Mouse (Mus musculus) monocyte, adult 2 months (primary cell): ENCODE measurements around the gene Tsc2.

Experiments
- DNase-seq, 2 experiments: peaks; one replicate each; pipeline ENCODE4 v3.0.0; 2022; ENCODE audit warnings: low spot score in 2 of 2, low read depth in 1 of 2

Tsc2 gene

DNA sequence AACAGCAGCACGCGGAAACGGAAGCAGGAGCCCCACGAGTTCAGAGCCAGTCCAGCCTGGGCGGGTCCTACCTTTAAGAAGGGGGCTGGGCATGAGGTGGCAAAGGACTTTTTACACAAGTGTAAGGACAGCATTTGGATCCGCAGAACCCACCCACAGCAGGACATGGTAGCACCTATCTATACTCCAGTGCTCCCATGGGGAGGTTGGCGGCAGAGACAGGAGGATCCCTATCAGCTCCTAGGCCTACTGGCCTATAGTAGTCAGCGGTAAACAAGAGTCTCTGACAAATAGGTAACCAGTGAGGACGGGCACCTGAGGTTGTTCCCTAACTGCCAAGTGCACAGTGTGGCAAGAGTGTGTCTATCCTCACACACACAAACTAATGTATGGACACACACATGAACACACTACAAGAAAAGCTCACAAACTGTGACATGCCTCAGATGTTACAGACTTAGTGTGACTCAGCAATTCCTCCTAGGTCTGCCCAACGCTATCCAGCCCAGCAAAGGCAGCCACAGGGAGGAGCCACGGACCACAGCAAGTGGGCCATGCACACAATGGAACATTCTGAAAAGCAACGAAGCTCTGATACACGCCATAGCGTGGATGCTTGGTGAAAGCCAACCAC is 14.8 kb downstream of the Tsc2 start:
- no peak for DNase-seq

DNA sequence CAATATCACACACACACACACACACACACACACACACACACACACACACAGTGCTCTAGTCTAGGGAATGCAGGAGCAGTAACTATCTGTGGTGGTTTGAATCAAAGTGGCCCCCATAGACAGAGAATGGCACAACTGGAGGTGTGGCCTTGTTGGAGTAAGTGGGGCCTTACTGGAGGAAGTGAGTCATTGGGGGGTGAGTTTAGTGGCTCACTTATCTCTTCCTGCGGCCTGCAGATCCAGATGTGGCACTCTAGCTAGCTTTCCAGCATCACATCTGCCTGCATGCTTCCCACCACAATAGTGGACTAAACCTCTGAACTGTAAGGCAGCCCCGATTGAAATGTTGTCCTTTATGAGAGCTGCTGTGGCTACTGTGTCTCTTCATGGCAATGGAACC is 21.7 kb downstream of the Tsc2 start:
- no peak for DNase-seq

DNA sequence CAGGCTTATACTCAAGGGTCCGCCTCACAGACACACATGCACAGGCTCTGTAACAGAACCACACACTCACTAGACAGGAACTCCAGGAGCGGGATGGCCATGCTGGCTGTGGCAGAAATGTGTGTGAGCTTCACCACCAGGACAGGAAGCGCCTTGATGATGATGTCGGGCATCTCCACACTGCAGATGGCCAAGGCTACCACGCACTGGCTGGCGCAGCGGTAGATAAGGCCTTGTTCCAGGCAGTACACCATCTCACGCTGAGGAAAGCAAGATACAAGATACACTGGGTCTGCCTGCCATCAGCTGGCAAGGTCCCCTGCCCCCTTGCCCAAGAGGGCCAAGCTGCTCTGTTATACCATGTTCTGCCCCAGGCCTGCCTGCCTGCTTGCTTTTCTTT is 23.6 kb downstream of the Tsc2 start:
- no peak for DNase-seq

DNA sequence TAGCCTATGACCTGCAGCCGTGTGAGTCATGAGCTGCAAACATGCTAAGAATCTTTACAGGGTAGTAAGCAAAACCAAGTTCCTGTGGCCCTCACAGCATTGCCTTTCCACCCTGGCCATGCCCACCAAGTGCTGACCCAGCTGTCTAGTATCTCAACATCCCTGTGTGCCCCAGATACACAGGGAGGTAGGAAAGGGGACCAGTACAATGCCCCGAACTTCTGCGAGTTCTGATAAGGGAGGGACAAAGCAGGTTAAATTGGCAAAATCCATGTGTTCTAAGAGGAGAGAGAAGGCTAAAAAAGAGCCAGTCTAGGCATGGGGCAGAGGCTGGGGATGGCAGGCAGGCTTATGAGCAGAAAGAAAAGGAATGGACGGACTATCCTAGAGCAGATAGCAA is 24.1 kb downstream of the Tsc2 start:
- DNase-seq: no peak

DNA sequence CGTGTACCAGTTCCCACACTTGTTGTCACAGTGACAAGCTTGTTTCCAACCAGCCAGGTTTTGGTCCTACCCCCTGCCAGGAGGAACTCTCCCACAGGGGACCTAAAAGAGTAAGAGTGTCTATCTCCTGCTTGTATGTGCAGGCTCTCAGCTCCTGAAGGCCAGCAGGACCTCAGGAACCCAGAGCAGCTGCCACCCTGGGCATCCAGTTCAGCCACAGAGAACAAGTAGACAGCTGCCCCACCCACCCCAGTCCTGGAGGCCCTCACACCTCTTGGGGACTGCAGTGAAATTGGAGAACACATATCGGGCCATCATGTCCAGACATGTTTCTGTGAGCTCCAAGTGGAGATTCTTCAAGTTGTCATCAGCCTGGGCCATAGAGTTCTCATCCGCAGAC is 27.9 kb downstream of the Tsc2 start:
- DNase-seq: no peak

DNA sequence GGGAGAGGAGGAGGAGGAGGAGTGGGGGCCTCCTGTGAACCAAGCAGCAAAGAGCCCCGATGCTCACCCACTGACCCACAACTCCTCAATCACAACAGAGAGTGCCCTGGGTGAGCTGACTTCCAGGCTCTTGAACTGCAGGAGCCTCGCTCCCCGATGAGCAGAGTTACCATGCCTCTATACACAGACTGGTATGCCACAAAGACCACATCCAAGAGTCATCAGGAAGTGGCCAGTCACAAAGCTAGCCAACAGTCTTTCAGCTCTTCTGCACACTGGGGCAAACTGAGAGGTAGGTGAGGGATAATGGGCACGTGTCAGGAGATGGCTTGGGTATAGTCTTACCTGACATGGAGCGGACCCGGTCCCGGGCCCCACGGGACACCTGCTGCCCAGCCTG is 28.5 kb downstream of the Tsc2 start:
- DNase-seq: no peak

DNA sequence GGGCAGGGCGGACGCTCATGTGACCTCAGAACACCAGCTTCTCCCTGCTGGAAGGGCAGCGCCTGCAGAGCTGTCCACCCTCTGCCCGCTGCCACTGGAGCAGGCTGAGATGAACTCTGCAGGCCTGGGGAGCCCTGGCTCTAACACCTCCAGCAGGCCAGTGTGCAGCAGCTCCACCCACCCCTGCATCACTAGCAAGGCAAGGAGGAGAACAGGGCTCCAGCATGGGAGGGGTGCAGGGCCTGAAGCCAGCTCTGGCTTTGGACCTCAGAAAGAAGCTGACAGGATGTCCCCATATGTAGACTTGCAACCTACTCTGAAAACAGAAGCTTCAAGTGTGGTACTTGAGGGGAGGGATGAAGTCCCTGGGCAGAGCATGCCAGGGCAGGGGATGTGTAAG is 31.9 kb downstream of the Tsc2 start:
- no peak for DNase-seq

DNA sequence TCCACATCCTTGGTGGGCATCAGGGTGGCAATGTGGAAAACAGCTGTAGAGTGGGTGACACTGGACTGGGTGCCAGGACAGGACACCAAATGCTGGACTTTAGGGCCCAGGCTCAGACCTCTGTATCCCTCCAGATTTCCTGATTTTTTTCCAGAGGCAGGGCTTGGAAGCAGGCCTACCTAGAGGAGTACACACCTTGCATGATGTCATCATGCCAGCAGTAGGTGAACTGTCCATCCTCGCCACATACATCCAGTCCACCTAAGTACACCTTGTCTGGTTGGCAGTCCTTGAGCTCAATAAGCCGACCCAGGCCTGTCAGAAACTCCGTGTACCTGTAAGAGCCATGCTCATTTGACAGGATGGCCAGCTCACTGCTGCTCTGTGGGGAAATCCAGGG is 34.4 kb downstream of the Tsc2 start:
- no peak for DNase-seq

DNA sequence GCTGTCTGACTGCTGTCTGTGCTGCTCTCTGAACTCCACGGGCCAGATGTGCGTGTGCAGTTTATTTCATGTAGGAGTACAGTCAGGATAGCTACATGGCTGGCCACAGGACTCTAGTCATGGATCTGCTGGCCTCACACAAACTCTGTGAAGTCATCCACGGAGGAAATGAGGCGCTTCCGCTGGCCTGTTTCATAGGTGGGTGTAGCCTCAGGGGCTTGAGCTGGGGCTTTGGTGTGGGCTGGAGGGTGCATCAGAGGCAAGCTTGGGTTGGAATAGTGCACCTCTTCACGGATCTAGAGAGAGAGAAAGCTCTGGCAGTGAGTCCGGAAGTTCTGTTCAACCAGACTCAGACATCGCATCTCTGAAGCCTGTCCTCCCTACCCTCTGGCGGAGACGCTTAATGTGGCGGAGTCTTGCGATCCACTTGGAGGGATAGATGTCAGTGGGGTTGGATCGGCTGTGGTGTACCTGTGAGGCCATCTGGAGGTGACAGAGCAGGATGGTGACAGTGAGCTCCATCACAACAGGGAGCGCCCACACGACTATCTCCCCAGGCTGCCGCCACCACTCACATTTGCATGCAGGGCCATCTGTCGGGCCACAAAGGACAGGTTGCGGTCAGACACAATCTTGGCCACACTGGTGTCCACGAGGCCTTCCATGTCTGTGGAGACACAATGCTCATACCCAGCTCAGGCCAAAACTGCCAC is 35.8 kb downstream of the Tsc2 start:
- no peak for DNase-seq

DNA sequence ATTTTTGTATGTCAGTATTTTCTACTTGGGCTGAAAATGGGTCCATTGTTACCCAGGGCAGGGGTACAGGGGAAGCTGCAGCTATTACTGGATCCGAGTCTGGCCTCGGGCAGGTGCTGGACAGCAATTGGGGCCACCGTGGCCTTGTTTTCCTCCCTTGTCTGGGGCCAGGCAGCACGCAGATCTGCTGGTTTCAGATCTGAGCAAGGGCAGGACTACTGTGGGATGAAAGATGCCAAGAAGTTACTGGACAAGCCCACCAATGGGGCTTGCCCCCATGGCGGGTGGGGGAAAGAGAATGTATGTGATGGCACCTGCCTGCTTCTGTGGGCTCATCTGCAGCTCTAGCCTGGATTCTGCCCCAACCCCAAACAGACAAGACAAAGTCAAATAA is 36.4 kb downstream of the Tsc2 start:
- DNase-seq: no peak

DNA sequence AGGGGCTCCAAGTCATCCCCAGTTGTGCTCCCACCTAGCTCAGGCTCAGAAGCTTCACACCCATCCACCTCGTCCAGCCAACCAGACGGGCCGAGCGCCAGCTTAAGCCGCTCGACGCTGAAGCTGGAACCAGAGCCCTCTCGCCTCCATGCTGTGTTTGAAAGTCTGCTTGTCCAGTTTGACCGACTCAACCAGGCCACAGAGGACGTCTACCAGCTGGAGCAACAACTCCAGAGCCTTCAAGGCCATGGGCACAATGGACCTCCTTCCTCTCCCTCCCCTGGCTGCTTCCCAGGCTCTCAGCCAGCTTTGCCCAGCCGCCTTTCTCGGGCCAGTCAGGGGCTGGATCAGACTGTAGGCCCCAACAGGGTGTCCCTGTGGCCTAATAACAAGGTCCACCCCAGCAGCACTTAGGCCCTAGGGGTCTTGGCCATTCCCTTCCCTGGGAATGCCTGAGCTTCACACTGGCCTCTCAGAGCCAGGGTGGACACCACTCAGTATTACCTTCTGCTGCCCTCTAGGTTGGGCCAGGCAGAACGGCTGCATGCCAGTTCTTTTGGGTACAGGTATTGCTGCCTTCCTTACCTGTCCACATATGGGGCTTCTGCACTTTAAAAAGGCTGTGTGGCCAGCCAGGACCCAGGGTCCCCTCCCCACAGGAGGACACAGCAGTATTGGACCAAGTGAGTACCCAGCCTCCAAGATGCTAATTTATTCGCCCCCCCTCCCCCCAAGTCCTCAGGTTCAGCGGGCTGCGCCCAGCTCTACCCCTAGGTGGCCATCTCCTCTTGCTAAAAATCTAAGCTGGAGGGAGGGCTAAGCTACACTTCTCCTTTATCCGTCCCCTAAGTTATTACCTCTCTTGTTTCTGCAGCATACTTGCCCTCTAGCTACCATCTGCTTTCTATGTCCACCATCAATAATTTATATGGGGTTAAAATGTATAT is 37.0 kb downstream of the Tsc2 start:
- no peak for DNase-seq

DNA sequence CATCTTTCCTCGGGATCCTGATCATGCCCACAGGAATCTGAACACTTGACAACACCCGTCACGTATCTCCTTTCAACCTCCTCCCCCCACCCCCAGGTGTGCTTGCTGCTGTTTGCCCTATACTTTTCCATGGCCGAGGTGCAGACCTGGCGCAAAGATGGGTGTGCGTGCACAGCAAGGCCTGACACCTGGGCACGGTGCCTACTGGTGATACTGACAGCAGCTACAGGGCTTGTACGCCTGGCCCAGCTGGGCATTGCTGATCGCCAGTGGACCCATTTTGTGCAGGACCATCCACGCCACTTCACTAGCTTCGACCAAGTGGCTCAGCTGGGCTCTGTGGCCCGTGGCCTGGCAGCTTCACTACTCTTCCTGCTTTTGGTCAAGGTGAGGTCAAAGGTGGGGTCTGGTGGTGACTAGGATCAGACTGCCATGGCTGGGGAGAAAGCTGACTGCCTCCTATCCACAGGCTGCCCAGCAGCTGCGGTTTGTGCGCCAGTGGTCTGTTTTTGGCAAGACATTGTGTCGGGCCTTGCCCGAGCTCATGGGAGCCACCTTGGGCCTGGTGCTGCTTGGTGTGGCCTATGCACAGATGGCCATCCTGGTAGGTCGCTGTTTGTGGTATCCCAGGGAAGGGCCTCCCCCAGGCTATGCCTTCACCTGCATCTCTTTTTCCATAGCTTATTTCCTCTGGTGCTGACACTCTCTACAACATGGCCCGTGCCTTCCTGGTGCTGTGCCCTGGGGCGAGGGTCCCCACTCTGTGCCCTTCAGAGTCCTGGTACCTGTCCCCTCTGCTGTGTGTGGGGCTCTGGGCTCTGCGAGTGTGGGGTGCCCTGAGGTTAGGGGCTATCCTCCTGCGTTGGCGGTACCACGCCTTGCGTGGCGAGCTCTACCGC is 38.2 kb downstream of the Tsc2 start:
- no peak for DNase-seq

DNA sequence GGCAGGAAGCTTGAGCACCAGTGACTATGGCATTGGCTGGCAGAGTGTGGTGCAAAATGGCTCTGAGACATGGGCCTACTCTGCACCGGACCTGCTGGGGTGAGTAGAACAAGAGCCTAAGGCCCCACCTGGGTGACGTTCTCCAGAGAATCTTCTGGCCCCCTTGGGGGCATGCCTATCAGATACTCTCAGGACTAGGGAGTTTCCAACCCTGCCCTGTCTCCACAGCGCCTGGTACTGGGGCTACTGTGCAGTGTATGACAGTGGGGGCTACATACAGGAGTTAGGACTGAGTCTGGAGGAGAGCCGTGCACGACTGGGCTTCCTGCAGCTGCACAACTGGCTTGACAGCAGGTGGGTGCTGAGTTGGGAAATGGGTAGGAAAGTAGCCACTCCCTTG is 39.2 kb downstream of the Tsc2 start:
- no peak for DNase-seq

DNA sequence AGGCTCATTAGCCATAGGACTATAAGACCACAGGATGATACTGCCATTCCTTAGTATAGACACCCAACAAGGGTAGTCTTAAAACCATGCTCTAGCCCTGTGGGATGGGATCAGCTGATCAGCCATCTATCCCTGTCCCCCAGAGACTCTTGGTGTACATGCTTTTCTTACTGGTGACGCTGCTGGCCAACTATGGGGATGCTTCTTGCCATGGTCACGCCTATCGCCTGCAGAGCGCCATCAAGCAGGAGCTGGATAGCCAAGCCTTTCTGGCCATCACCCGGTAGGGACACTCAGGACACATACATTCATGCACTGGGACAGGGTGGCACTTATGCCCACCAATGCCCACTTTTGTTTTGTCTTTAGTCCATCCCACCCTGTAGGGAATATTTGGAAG is 40.7 kb downstream of the Tsc2 start:
- DNase-seq: no peak

DNA sequence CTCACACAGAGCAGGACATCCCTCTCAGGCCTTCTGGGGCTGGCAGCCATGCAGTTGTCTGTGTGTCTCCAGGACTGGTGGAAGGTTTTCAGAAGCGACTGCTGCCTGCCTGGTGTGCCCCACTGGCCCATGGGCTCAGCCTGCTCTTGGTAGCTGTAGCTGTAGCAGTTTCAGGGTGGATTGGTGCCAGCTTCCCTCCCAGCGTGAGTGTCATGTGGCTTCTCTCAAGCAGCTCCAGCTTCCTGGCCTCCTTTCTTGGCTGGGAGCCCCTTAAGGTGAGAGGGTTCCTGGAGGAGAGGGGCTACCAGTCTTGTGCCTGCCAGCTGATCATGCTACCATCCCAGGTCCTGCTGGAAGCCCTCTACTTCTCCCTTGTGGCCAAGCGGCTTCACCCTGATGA is 41.5 kb downstream of the Tsc2 start:
- no peak for DNase-seq

DNA sequence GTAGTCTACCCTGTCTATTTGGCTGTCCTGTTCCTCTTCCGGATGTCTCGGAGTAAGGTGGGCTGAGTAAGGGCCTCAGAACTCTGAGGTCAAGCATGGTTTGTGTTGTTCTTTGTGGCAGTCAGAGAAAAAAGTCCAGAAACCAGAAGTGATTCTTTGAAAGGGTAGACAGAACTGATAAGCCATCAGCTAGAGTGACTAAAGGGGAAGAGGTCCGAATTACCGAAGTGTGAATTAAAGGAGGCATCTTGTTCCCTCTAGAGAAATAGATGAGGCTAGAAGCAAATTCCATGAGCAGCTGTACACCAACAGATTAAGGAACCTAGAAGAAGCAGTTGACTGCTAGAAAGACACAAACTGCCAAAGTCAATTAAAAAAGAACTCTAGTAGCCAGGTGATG is 45.9 kb downstream of the Tsc2 start:
- no peak for DNase-seq

DNA sequence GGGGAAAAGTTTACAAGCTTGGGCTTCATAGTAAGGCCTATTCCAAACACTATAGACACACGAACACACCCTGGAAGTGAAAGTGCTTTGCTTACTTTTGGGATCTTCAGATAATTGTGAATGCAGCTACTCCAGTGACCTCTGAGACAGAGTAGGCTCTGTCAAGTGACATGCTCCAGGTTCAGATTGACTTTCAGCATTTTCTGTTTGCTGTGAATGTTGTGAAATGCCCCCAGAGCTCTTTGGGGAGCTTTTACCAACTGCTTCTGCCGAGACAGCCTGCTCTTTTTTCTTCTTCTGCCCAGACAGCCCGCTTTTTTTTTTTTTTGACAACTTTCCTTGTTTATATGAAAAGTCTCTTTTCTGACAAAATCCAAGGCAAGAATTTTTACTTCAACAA is 47.9 kb downstream of the Tsc2 start:
- DNase-seq: no peak

DNA sequence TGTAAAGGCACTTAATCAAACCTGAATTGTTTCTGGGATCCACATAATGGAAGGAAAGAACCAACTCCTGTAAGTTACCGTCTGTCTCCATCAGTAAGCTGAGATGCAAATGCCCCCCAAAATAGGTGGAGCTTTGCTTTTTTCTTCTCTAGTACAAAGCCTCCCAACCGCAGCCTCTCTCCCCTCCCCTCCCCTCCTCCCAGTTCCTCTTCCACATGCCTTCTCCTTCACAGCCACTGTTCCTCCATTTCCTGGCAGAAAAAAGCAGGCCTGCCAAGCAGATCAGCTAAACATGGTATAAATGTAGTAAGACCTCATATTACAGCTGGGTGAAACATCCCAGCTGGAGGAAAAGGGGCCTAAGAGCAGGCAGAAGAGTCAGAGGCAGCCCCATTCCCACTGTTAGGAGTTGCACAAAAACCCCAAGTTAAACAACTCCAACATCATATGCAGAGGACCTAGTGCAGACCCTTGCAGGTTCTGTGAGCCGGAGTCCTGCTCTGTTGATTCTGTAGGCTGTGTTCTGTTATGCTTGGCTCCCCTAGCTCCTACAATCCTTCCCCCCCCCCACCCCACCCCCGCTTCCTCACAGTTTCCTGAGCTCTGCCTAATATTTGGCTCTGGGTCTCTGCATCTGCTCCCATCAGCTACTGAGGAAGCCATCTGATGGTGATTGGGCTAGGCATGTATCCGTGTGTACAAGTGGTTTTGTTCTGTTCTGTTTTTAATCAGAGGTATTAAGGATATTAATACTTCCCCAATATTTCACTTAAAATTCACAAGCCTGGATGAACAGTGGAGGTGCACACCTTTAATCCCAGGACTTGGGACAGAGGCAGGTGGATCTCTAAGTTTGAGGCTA is 48.6 kb downstream of the Tsc2 start:
- DNase-seq: no peak

DNA sequence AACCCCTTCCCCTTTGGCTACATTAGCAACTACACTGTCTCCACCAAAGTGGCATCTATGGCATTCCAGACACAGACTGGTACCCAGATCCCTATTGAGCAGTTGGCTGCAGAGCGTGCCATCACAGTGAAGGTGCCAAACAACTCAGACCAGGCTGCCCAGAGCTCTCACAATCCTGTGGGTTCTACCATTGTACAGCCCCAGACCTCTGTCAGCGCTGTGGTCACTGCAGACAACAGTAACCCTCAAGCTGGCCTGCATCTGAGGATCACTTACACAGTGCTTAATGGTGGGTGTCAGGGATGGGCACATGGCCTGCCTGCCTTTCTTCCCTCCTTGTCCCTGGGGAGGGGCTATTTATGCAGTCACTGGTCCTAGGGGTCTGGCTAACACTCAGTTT is 52.1 kb downstream of the Tsc2 start:
- DNase-seq: no peak

DNA sequence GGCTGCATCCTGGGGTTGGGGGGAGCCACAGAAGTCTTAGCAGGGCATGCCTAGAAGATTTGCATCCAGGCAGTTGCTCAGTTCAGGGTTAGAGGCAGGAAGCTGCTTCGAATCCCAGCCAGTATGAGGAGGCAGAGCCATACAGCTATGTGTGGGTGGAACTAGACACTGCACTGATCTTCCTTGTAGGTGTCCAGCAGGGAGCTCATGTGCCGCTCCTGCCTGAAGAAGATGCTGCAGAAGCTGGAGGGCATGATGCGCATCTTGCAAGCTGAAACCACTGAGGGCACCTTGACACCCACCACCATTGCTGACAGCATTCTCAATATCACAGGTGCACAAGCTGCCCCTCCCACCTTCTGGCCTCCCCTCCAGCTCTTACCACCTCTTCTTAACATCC is 52.9 kb downstream of the Tsc2 start:
- DNase-seq: no peak
